Mouse (Mus musculus): Measurements from ENCODE around the gene Ddx11. TPM values are rescaled to one million over a fixed set of nuclear protein-coding genes. Genes with fewer than 3 reads are reported as not detected.

The Ddx11 gene
- polyA plus RNA-seq (2012; rRNA removed) = 21.5 and 22.2 TPM in 2 replicates

DNA sequence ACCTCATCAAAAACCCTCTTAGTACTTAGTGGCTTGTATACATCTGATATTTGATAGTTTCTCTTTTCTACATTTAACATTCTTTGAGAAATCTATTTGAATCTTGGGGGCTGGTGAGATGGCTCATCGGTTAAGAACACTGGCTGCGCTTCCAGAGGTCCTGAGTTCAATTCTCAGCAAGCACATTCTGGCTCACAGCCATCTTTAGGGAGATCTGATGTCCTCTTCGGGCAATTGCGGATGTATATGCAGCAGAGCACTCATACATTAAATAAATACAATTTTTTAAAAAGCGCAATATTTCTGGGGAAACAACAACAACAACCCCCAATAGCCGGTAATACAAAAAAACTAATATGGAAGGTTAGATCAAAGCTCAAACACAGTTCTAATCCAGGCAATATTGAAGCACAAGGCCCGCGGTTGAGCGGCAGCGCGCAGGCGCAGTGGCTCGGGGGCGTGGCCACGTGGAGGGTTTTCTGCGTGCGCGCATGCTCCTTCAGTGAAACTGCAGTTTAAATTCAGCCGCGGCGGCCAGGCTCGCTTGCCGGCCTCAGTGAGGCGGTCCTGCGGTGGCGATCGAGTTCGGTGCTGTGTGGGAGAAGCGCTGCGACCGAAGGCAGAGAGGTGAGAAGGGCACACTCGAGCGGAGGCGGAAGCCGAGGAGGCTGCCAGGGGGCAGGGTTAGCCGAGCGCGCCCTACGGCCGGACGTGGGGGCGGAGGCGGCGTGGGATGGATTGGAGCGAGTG lies at the start of gene Ddx11:
Gene Ddx11, plus strand, starts transcription at position 455 of the 750 bp plus-strand sequence.
- Histone ChIP-seq H3K4me1 (replicated peaks; ENCODE audit: control insufficient read depth, insufficient read depth, low read length) (peaks cover 5% of the 10 kb centered on the region), H3K27ac (ENCODE audit: control insufficient read depth, insufficient read depth, low read length) (peak within 1 kb of the TSS; percentile 31), H3K27me3 (ENCODE audit: control insufficient read depth, insufficient read depth, low read length) (no peaks in the 10 kb centered on the region), H3K36me3 (ENCODE audit: control insufficient read depth, insufficient read depth, low read length) (peaks cover 12% of the 10 kb centered on the region), H3K4me3 (ENCODE audit: control insufficient read depth, insufficient read depth, low read length) (peak within 1 kb of the TSS; percentile 65)
- DNase-seq = peak; percentile 92
- peak; percentile 43; the same call in 1 of the 2 replicates for TF ChIP-seq CTCF (IDR thresholded peaks at IDR 0.05; ENCODE audit: borderline replicate concordance, control insufficient read depth, extremely low read depth, insufficient read depth, low read length, poor library complexity)
- TF ChIP-seq POLR2A (IDR thresholded peaks at IDR 0.05; ENCODE audit: control insufficient read depth, extremely low read depth, insufficient read depth, low read length, poor library complexity) = peak; percentile 49
- WGBS = 8% methylated on average over 45 of the region's 45 CpGs

DNA sequence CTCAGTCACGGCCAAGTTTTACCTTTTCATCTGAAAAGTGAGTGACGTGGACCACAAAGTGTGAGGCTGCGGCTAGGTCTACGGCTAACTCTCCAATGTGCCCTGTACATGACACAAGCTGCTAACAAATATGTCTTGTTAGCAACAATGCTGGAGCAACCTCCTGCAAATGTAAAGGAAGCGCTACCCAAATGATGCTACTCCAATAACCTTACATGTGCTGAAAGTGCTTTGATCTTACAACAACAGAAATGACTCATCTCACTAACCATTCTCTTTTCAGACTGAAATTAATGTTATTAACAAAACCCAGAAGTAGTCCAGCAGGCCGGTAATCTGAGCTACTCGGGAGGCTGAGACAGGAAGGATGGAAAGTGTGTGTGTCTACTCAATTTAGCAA lies 49.3 kb upstream of the Ddx11 start:
- no peak for TF ChIP-seq POLR2A (IDR thresholded peaks at IDR 0.05; ENCODE audit: control insufficient read depth, extremely low read depth, insufficient read depth, low read length, poor library complexity)
- no peak for TF ChIP-seq CTCF (IDR thresholded peaks at IDR 0.05; ENCODE audit: borderline replicate concordance, control insufficient read depth, extremely low read depth, insufficient read depth, low read length, poor library complexity)
- Histone ChIP-seq H3K27ac (ENCODE audit: control insufficient read depth, insufficient read depth, low read length) (no peak overlapping the region), H3K27me3 (ENCODE audit: control insufficient read depth, insufficient read depth, low read length) (no peaks in the 10 kb centered on the region), H3K4me1 (replicated peaks; ENCODE audit: control insufficient read depth, insufficient read depth, low read length) (0 out of 2 replicates have a peak, but pooled peaks cover 6% of the 10 kb centered on the region), H3K36me3 (ENCODE audit: control insufficient read depth, insufficient read depth, low read length) (no peaks in the 10 kb centered on the region), H3K4me3 (ENCODE audit: control insufficient read depth, insufficient read depth, low read length) (no peak overlapping the region)
- no peak for DNase-seq
- 78% methylated on average over 7 of the region's 7 CpGs for WGBS

DNA sequence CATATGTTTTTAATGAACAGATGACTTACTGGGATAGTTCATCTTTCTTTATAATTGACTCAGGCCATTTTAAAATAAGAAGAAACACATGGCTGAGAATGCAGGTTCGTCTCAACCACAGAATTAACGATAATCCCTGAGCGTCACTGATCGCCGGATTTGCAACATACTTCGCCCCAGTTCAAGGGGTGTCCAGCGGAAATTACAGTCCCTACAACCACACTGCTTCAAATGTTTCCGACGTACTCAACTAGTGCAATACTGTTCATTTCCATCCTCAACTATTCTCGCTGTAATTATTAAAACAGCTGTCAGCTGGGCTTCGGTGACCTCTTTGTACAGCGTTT lies 47.5 kb upstream of the Ddx11 start:
- 1% methylated on average over 12 of the region's 12 CpGs for WGBS
- H3K27ac ChIP-seq (ENCODE audit: control insufficient read depth, insufficient read depth, low read length) = no peak overlapping the region
- H3K27me3 ChIP-seq (ENCODE audit: control insufficient read depth, insufficient read depth, low read length) = no peaks in the 10 kb centered on the region
- peak overlapping the region; percentile 64 for H3K4me3 ChIP-seq (ENCODE audit: control insufficient read depth, insufficient read depth, low read length)
- no peak for DNase-seq
- TF ChIP-seq POLR2A (IDR thresholded peaks at IDR 0.05; ENCODE audit: control insufficient read depth, extremely low read depth, insufficient read depth, low read length, poor library complexity) (no peak), CTCF (IDR thresholded peaks at IDR 0.05; ENCODE audit: borderline replicate concordance, control insufficient read depth, extremely low read depth, insufficient read depth, low read length, poor library complexity) (no peak)
- H3K36me3 ChIP-seq (ENCODE audit: control insufficient read depth, insufficient read depth, low read length) = peaks cover 13% of the 10 kb centered on the region
- 0 out of 2 replicates have a peak, but pooled peaks cover 6% of the 10 kb centered on the region for H3K4me1 ChIP-seq (replicated peaks; ENCODE audit: control insufficient read depth, insufficient read depth, low read length)

DNA sequence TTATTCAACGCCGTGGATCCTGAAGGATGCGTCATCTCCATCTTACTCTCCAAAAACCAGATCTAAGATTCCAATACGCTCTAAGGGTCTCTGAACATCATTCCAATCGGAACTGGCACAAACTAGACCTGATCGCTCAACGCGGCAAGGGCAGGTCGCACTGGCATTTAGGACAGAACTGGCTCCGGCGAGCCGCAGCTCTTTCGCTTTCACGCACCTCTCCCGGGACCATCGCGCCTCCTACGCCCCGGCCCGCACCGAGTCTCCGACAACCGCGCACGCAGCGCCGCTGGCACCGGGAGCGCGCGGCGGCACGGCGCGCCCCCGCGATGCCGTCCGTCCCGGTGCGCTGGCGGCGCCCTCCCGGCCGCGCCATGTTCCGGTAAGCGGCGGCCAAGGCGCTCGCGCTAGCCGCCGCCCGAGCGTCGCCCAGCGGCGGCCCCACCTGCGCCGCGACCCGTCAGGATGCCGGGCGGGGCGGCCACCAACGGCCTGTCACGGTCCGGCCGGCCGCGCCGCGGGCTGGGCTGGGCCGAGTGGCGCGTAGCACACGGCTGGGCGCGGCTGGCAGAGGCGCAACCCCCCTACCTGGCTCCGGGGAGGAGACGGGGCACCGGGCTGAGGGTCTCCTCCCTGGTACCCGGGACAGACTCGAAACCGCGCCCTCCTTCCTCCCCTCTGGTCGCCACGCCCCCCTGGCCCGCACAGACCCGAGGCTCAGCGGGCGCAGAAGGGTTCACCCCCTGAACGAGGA lies 47.0 kb upstream of the Ddx11 start:
- DNase-seq = peak; percentile 48
- Histone ChIP-seq H3K4me1 (replicated peaks; ENCODE audit: control insufficient read depth, insufficient read depth, low read length) (0 out of 2 replicates have a peak, but pooled peaks cover 6% of the 10 kb centered on the region), H3K27ac (ENCODE audit: control insufficient read depth, insufficient read depth, low read length) (peak overlapping the region; percentile 51), H3K4me3 (ENCODE audit: control insufficient read depth, insufficient read depth, low read length) (peak overlapping the region; percentile 64), H3K27me3 (ENCODE audit: control insufficient read depth, insufficient read depth, low read length) (no peaks in the 10 kb centered on the region), H3K36me3 (ENCODE audit: control insufficient read depth, insufficient read depth, low read length) (peaks cover 15% of the 10 kb centered on the region)
- no peak for TF ChIP-seq CTCF (IDR thresholded peaks at IDR 0.05; ENCODE audit: borderline replicate concordance, control insufficient read depth, extremely low read depth, insufficient read depth, low read length, poor library complexity)
- no peak for TF ChIP-seq POLR2A (IDR thresholded peaks at IDR 0.05; ENCODE audit: control insufficient read depth, extremely low read depth, insufficient read depth, low read length, poor library complexity)
- 5% methylated on average over 87 of the region's 95 CpGs for WGBS

DNA sequence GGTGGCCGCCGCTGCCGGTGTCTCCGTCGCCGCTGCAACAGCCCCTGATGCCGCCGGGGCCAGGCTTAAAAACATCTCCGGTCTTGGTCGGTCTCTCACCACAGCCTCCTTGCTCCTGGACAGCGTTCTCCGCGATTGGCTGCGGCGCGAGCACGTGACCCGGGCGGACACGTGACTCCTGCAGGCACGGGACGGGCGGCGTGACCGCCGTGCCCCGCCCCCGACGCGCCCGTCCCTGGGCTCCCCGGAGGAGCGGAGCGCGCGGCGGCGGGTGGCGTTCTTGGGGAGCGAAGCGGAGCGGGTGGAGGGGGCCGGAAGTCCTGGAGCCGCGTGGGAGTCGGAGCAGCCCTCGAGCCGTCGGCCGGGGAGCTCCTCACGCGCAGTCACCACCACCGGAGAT lies 46.4 kb upstream of the Ddx11 start, which contains the start of gene Ankrd12:
Gene Ankrd12, minus strand, starts transcription at position 156 of the 400 bp plus-strand sequence.
- Histone ChIP-seq H3K36me3 (ENCODE audit: control insufficient read depth, insufficient read depth, low read length) (peaks cover 15% of the 10 kb centered on the region), H3K4me1 (replicated peaks; ENCODE audit: control insufficient read depth, insufficient read depth, low read length) (0 out of 2 replicates have a peak, but pooled peaks cover 6% of the 10 kb centered on the region), H3K27ac (ENCODE audit: control insufficient read depth, insufficient read depth, low read length) (peak within 1 kb of the TSS; percentile 72), H3K4me3 (ENCODE audit: control insufficient read depth, insufficient read depth, low read length) (peak within 1 kb of the TSS; percentile 64), H3K27me3 (ENCODE audit: control insufficient read depth, insufficient read depth, low read length) (no peaks in the 10 kb centered on the region)
- DNase-seq = peak; percentile 97
- TF ChIP-seq CTCF (IDR thresholded peaks at IDR 0.05; ENCODE audit: borderline replicate concordance, control insufficient read depth, extremely low read depth, insufficient read depth, low read length, poor library complexity) (peak; percentile 57; the same call in 1 of the 2 replicates), POLR2A (IDR thresholded peaks at IDR 0.05; ENCODE audit: control insufficient read depth, extremely low read depth, insufficient read depth, low read length, poor library complexity) (peak; percentile 81)
- WGBS = under 1% methylated on average over 53 of the region's 53 CpGs

DNA sequence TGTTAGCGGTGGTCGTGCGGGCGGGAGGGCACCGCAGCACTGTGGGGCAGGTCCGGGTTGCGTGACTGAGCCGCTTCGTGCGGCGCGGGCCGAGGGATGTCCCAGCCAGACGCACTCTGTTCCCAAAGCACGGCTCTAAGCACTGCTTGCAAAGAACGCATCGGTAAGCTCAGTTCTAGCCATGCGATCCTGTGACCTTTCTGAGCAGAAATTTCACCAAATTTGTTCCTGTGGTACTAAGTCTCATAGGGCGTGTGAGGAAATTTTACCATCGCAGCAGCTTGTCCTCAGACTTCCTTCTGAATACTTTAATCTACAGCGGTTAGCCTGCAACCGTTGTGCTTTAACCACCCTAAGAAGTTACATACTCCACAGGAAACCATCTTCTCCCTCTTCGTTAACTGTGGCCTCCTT lies 45.9 kb upstream of the Ddx11 start:
- Histone ChIP-seq H3K4me3 (ENCODE audit: control insufficient read depth, insufficient read depth, low read length) (peak overlapping the region; percentile 64), H3K36me3 (ENCODE audit: control insufficient read depth, insufficient read depth, low read length) (peaks cover 15% of the 10 kb centered on the region), H3K27ac (ENCODE audit: control insufficient read depth, insufficient read depth, low read length) (peak overlapping the region; percentile 72), H3K4me1 (replicated peaks; ENCODE audit: control insufficient read depth, insufficient read depth, low read length) (0 out of 2 replicates have a peak, but pooled peaks cover 6% of the 10 kb centered on the region), H3K27me3 (ENCODE audit: control insufficient read depth, insufficient read depth, low read length) (no peaks in the 10 kb centered on the region)
- TF ChIP-seq CTCF (IDR thresholded peaks at IDR 0.05; ENCODE audit: borderline replicate concordance, control insufficient read depth, extremely low read depth, insufficient read depth, low read length, poor library complexity) (no peak), POLR2A (IDR thresholded peaks at IDR 0.05; ENCODE audit: control insufficient read depth, extremely low read depth, insufficient read depth, low read length, poor library complexity) (no peak)
- DNase-seq = no peak
- WGBS = under 1% methylated on average over 23 of the region's 23 CpGs

All from thymus, adult 2 months (tissue).